Mouse (Mus musculus) heart, embryonic 13.5 days (tissue): ENCODE data around the gene Psph. TPM values are rescaled to one million over a fixed set of nuclear protein-coding genes. Genes with fewer than 3 reads are reported as not detected.
"Not testable (repeated sequence)": the region's sequence is repeated elsewhere in the genome, so short reads cannot be mapped to it uniquely, and the experiment has no call there.

Source experiments
- ATAC-seq: fragments of 200-750 bp; cut with Nextera tagmentation; 2 replicates; pipeline ENCODE4 v1.8.0; 2017; ENCODE audit warnings: moderate TSS enrichment; ENCODE audit not compliant: insufficient number of reproducible peaks, low FRiP score, low TSS enrichment; ENCODE audit errors: extremely low read depth
- H3K27ac ChIP-seq: fragments of 300-500 bp; sonication (generic); replicated peaks from 2 replicates; pipeline ENCODE4 v1.5.1; 2015; ENCODE audit warnings: moderate library complexity, mild to moderate bottlenecking, inconsistent platforms
- H3K27me3 ChIP-seq: fragments of 300-500 bp; sonication (generic); replicated peaks from 2 replicates; pipeline ENCODE4 v1.6.1; 2015; ENCODE audit warnings: mild to moderate bottlenecking, inconsistent platforms
- H3K36me3 ChIP-seq: fragments of 300-500 bp; sonication (generic); 2 replicates; pipeline ENCODE4 v1.6.1; 2015; ENCODE audit warnings: mild to moderate bottlenecking, inconsistent platforms
- H3K4me1 ChIP-seq: fragments of 300-500 bp; sonication (generic); 2 replicates; pipeline ENCODE4 v1.6.1; 2015; ENCODE audit warnings: inconsistent platforms
- H3K4me2 ChIP-seq: fragments of 300-500 bp; sonication (generic); 2 replicates; pipeline ENCODE4 v1.6.1; 2015; ENCODE audit warnings: inconsistent platforms, mild to moderate bottlenecking, moderate library complexity
- H3K4me3 ChIP-seq: fragments of 300-500 bp; sonication (generic); 2 replicates; pipeline ENCODE4 v1.5.1; 2015; ENCODE audit warnings: moderate library complexity, mild to moderate bottlenecking, inconsistent platforms
- H3K9ac ChIP-seq: fragments of 300-500 bp; sonication (generic); 2 replicates; pipeline ENCODE4 v1.6.1; 2015; ENCODE audit warnings: inconsistent platforms, mild to moderate bottlenecking, moderate library complexity
- H3K9me3 ChIP-seq: fragments of 300-500 bp; sonication (generic); 2 replicates; pipeline ENCODE4 v1.6.1; 2016; ENCODE audit warnings: inconsistent platforms
- WGBS: fragments of 180-500 bp; shearing (Covaris S2); methylation state at CpG from one replicate; pipeline ENCODE4 v1.1.7; 2015; ENCODE audit warnings: mixed read lengths; 5-methylcytosine and 5-hydroxymethylcytosine counted together
- polyA plus RNA-seq: library from polyadenylated mRNA; unstranded; fragments of >200 nt; fragmentation: Nextera tagmentation; extraction: Ambion mirVana; gene quantifications from 2 replicates; pipeline ENCODE4 v1.2.1, GENCODE M21; 2015

Gene Psph
- polyA plus RNA-seq, 1 experiment from 2014 or later = 24.6 TPM

- not testable (repeated sequence) for H3K4me1 ChIP-seq, H3K4me2 ChIP-seq, H3K9me3 ChIP-seq, H3K27ac ChIP-seq, H3K9ac ChIP-seq, H3K36me3 ChIP-seq, ATAC-seq, H3K4me3 ChIP-seq, H3K27me3 ChIP-seq
- WGBS = 70% methylated on average over 4 of the region's 4 CpGs
Observed at GRCm38 (mm10) chr5:129773330-129773729, 13.9 kb downstream of the Psph start.

- no peak overlapping the region for H3K27ac ChIP-seq
- no peak for ATAC-seq
Observed at GRCm38 (mm10) chr5:129772433-129772832, 14.8 kb downstream of the Psph start.

GRCm38 (mm10) chr5:129770443-129771355 is 16.6 kb downstream of the Psph start:
- H3K4me3 ChIP-seq = no peak overlapping the region
- H3K9me3 ChIP-seq = no peaks in the 10 kb centered on the region
- 50% methylated on average over 23 of the region's 23 CpGs for WGBS
- peak overlapping the region; percentile 22 for H3K27ac ChIP-seq
- H3K4me2 ChIP-seq = peak overlapping the region; percentile 20
- H3K9ac ChIP-seq = 0 out of 2 replicates have a peak overlapping the region, but pooled peaks have one; percentile 19
- peaks cover 8% of the 10 kb centered on the region; the same call in 1 of the 2 replicates for H3K4me1 ChIP-seq
- no peaks in the 10 kb centered on the region for H3K27me3 ChIP-seq
- peaks cover 27% of the 10 kb centered on the region for H3K36me3 ChIP-seq
- no peak for ATAC-seq

More at GRCm38 (mm10) chr5:129772433-129772832, 14.8 kb downstream of the Psph start:
- Histone ChIP-seq H3K9me3 (no peaks in the 10 kb centered on the region), H3K4me3 (no peak overlapping the region), H3K4me1 (peaks cover 8% of the 10 kb centered on the region; the same call in 1 of the 2 replicates), H3K27me3 (no peaks in the 10 kb centered on the region), H3K36me3 (peaks cover 14% of the 10 kb centered on the region), H3K4me2 (no peak overlapping the region), H3K9ac (no peak overlapping the region)
- 84% methylated on average over 10 of the region's 10 CpGs for WGBS

GRCm38 (mm10) chr5:129761865-129762540 is 25.2 kb downstream of the Psph start:
- Histone ChIP-seq H3K9ac (no peak overlapping the region), H3K4me1 (no peaks in the 10 kb centered on the region), H3K36me3 (peaks cover 53% of the 10 kb centered on the region), H3K4me2 (no peak overlapping the region), H3K27ac (no peak overlapping the region), H3K4me3 (no peak overlapping the region), H3K27me3 (no peaks in the 10 kb centered on the region), H3K9me3 (no peaks in the 10 kb centered on the region)
- no peak for ATAC-seq
- whole genome bisulfite sequencing = 77% methylated on average over 18 of the region's 18 CpGs

GRCm38 (mm10) chr5:129759929-129760480 is 27.2 kb downstream of the Psph start:
- WGBS = 76% methylated on average over 13 of the region's 13 CpGs
- peaks cover 54% of the 10 kb centered on the region for H3K36me3 ChIP-seq

GRCm38 (mm10) chr5:129756886-129757285 is 30.4 kb downstream of the Psph start:
- Histone ChIP-seq H3K4me2 (no peak overlapping the region), H3K36me3 (peaks cover 78% of the 10 kb centered on the region), H3K4me1 (no peaks in the 10 kb centered on the region)

More at GRCm38 (mm10) chr5:129759929-129760480, 27.2 kb downstream of the Psph start:
- no peak for ATAC-seq
- no peaks in the 10 kb centered on the region for H3K9me3 ChIP-seq
- no peaks in the 10 kb centered on the region for H3K4me1 ChIP-seq
- H3K9ac ChIP-seq = no peak overlapping the region
- no peak overlapping the region for H3K4me2 ChIP-seq
- H3K4me3 ChIP-seq = no peak overlapping the region
- H3K27me3 ChIP-seq = no peaks in the 10 kb centered on the region
- no peak overlapping the region for H3K27ac ChIP-seq

GRCm38 (mm10) chr5:129744050-129744449 is 43.2 kb downstream of the Psph start:
- H3K4me3 ChIP-seq = no peak overlapping the region
- ATAC-seq = no peak
- 18% methylated on average over 6 of the region's 6 CpGs for WGBS
- H3K4me1 ChIP-seq = peaks cover 20% of the 10 kb centered on the region
- H3K27ac ChIP-seq = peak overlapping the region; percentile 67
- peak overlapping the region; percentile 50 for H3K9ac ChIP-seq
- H3K4me2 ChIP-seq = peak overlapping the region; percentile 30
- H3K9me3 ChIP-seq = peaks cover 6% of the 10 kb centered on the region; the same call in 1 of the 2 replicates
- peaks cover 90% of the 10 kb centered on the region for H3K36me3 ChIP-seq
- H3K27me3 ChIP-seq = no peaks in the 10 kb centered on the region

More at GRCm38 (mm10) chr5:129756886-129757285, 30.4 kb downstream of the Psph start:
- no peak for ATAC-seq
- Histone ChIP-seq H3K27me3 (no peaks in the 10 kb centered on the region), H3K27ac (no peak overlapping the region), H3K9me3 (no peaks in the 10 kb centered on the region), H3K4me3 (no peak overlapping the region), H3K9ac (no peak overlapping the region)
- 88% methylated on average over 20 of the region's 20 CpGs for WGBS

- no peak overlapping the region for H3K9ac ChIP-seq
- H3K36me3 ChIP-seq = peaks cover 85% of the 10 kb centered on the region
- no peaks in the 10 kb centered on the region for H3K27me3 ChIP-seq
- H3K9me3 ChIP-seq = peaks cover 6% of the 10 kb centered on the region; the same call in 1 of the 2 replicates
- no peak for ATAC-seq
- H3K4me1 ChIP-seq = peaks cover 20% of the 10 kb centered on the region
- 32% methylated on average over 7 of the region's 7 CpGs for WGBS
- no peak overlapping the region for H3K4me3 ChIP-seq
- peak overlapping the region; percentile 2; the same call in 1 of the 2 replicates for H3K27ac ChIP-seq
- H3K4me2 ChIP-seq = no peak overlapping the region
Observed at GRCm38 (mm10) chr5:129742903-129743488, 44.3 kb downstream of the Psph start.

GRCm38 (mm10) chr5:129740976-129741375 is 46.3 kb downstream of the Psph start:
- 94% methylated on average over 1 of the region's 1 CpGs for WGBS
- H3K27ac ChIP-seq = no peak overlapping the region
- H3K9ac ChIP-seq = no peak overlapping the region
- peaks cover 20% of the 10 kb centered on the region for H3K4me1 ChIP-seq
- peaks cover 6% of the 10 kb centered on the region; the same call in 1 of the 2 replicates for H3K9me3 ChIP-seq
- H3K4me2 ChIP-seq = no peak overlapping the region
- no peak for ATAC-seq
- no peak overlapping the region for H3K4me3 ChIP-seq
- peaks cover 79% of the 10 kb centered on the region for H3K36me3 ChIP-seq
- H3K27me3 ChIP-seq = no peaks in the 10 kb centered on the region

- Histone ChIP-seq H3K9me3 (no peaks in the 10 kb centered on the region), H3K4me3 (no peak overlapping the region), H3K27me3 (no peaks in the 10 kb centered on the region), H3K9ac (peak overlapping the region; percentile 72), H3K27ac (peak overlapping the region; percentile 92), H3K4me2 (peak overlapping the region; percentile 56), H3K4me1 (peaks cover 60% of the 10 kb centered on the region), H3K36me3 (peaks cover 20% of the 10 kb centered on the region)
- WGBS = 39% methylated on average over 5 of the region's 5 CpGs
- no peak for ATAC-seq
Observed at GRCm38 (mm10) chr5:129731021-129731420, 56.2 kb downstream of the Psph start.

GRCm38 (mm10) chr5:129730344-129730743 is 56.9 kb downstream of the Psph start:
- ATAC-seq = 0 out of 2 replicates have a peak, but pooled peaks have one; percentile 15
- H3K4me2 ChIP-seq = peak overlapping the region; percentile 56
- H3K36me3 ChIP-seq = peaks cover 18% of the 10 kb centered on the region
- 22% methylated on average over 11 of the region's 11 CpGs for WGBS
- peaks cover 63% of the 10 kb centered on the region for H3K4me1 ChIP-seq
- H3K27me3 ChIP-seq = no peaks in the 10 kb centered on the region
- H3K27ac ChIP-seq = peak overlapping the region; percentile 92
- H3K9ac ChIP-seq = peak overlapping the region; percentile 72
- no peaks in the 10 kb centered on the region for H3K9me3 ChIP-seq
- peak overlapping the region; percentile 20 for H3K4me3 ChIP-seq
